Mouse (Mus musculus): ENCODE data around the gene Iglon5. TPM values are rescaled to one million over a fixed set of nuclear protein-coding genes. Genes with fewer than 3 reads are reported as not detected.

Iglon5 gene
- polyA plus RNA-seq, 1 experiment from 2014 or later = 7.7 TPM

GRCm38 (mm10) chr7:43441071-43441470 is 48.8 kb downstream of the Iglon5 start:
- Histone ChIP-seq H3K36me3 (ENCODE audit: control insufficient read depth, insufficient read depth, low read length) (no peaks in the 10 kb centered on the region), H3K4me2 (ENCODE audit: low read length) (no peak overlapping the region), H3K4me3 (ENCODE audit: low read depth, low read length) (no peak overlapping the region), H3K4me1 (ENCODE audit: control insufficient read depth, insufficient read depth, low read length) (peaks cover 16% of the 10 kb centered on the region), H3K27me3 (ENCODE audit: control insufficient read depth, insufficient read depth, low read depth, low read length) (no peaks in the 10 kb centered on the region), H3K9ac (ENCODE audit: low read depth, low read length) (no peak overlapping the region), H3K9me3 (replicated peaks; ENCODE audit: control insufficient read depth, low read length, poor library complexity, severe bottlenecking) (no peaks in the 10 kb centered on the region), H3K27ac (ENCODE audit: low read length) (no peak overlapping the region)
- 86% methylated on average over 3 of the region's 3 CpGs for WGBS
- no peak for ATAC-seq

DNA sequence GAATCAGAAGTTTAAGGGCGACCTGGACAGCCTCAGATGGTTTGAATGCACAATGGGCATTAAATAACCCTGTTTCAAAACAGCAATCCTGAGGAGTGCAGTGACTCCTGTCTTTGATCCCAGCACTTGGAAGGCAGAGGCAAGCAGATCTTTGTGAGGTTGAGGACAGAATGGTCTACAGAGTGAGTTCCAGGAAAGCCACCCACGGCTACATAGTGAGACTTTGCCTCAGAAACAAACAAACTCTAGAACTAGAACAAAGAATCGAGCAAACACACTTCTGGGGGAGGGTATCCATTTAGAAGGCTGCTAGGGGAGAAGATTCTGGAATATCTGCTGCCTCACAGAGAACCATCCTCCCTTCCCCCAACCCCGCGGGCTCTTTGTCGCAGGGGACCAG is 49.4 kb downstream of the Iglon5 start, which contains the start of gene Cldnd2:
Gene Cldnd2 (plus strand): TSS at position 301 of the 400 bp plus-strand sequence.
- Histone ChIP-seq H3K9me3 (replicated peaks; ENCODE audit: control insufficient read depth, low read length, poor library complexity, severe bottlenecking) (no peaks in the 10 kb centered on the region), H3K4me1 (ENCODE audit: control insufficient read depth, insufficient read depth, low read length) (peaks cover 16% of the 10 kb centered on the region), H3K9ac (ENCODE audit: low read depth, low read length) (no peak within 1 kb of the TSS), H3K4me3 (ENCODE audit: low read depth, low read length) (no peak within 1 kb of the TSS), H3K27me3 (ENCODE audit: control insufficient read depth, insufficient read depth, low read depth, low read length) (no peaks in the 10 kb centered on the region), H3K27ac (ENCODE audit: low read length) (no peak within 1 kb of the TSS), H3K4me2 (ENCODE audit: low read length) (no peak within 1 kb of the TSS), H3K36me3 (ENCODE audit: control insufficient read depth, insufficient read depth, low read length) (no peaks in the 10 kb centered on the region)
- WGBS = 82% methylated on average over 6 of the region's 6 CpGs
- no peak for ATAC-seq

GRCm38 (mm10) chr7:43438611-43439010 is 51.3 kb downstream of the Iglon5 start:
- WGBS = 81% methylated on average over 4 of the region's 4 CpGs
- Histone ChIP-seq H3K4me1 (ENCODE audit: control insufficient read depth, insufficient read depth, low read length) (peaks cover 5% of the 10 kb centered on the region), H3K4me2 (ENCODE audit: low read length) (no peak overlapping the region), H3K4me3 (ENCODE audit: low read depth, low read length) (no peak overlapping the region), H3K9ac (ENCODE audit: low read depth, low read length) (no peak overlapping the region), H3K9me3 (replicated peaks; ENCODE audit: control insufficient read depth, low read length, poor library complexity, severe bottlenecking) (no peaks in the 10 kb centered on the region), H3K36me3 (ENCODE audit: control insufficient read depth, insufficient read depth, low read length) (no peaks in the 10 kb centered on the region), H3K27me3 (ENCODE audit: control insufficient read depth, insufficient read depth, low read depth, low read length) (no peaks in the 10 kb centered on the region), H3K27ac (ENCODE audit: low read length) (no peak overlapping the region)
- no peak for ATAC-seq

- Histone ChIP-seq H3K27ac (ENCODE audit: low read length) (no peak within 1 kb of the TSS), H3K9me3 (replicated peaks; ENCODE audit: control insufficient read depth, low read length, poor library complexity, severe bottlenecking) (no peaks in the 10 kb centered on the region), H3K4me3 (ENCODE audit: low read depth, low read length) (no peak within 1 kb of the TSS), H3K4me2 (ENCODE audit: low read length) (no peak within 1 kb of the TSS), H3K4me1 (ENCODE audit: control insufficient read depth, insufficient read depth, low read length) (no peaks in the 10 kb centered on the region), H3K36me3 (ENCODE audit: control insufficient read depth, insufficient read depth, low read length) (no peaks in the 10 kb centered on the region), H3K27me3 (ENCODE audit: control insufficient read depth, insufficient read depth, low read depth, low read length) (no peaks in the 10 kb centered on the region), H3K9ac (ENCODE audit: low read depth, low read length) (no peak within 1 kb of the TSS)
- no peak for ATAC-seq
- WGBS = 85% methylated on average over 10 of the region's 10 CpGs
Observed at GRCm38 (mm10) chr7:43436341-43437255, 53.3 kb downstream of the Iglon5 start, which contains the start of gene Nkg7. Gene Nkg7 (plus strand): TSS chr7:43437073.

GRCm38 (mm10) chr7:43434676-43435075 is 55.2 kb downstream of the Iglon5 start:
- WGBS = 82% methylated on average over 5 of the region's 5 CpGs
- H3K36me3 ChIP-seq (ENCODE audit: control insufficient read depth, insufficient read depth, low read length) = no peaks in the 10 kb centered on the region
- no peak for ATAC-seq

GRCm38 (mm10) chr7:43432891-43433290 is 57.0 kb downstream of the Iglon5 start:
- Histone ChIP-seq H3K36me3 (ENCODE audit: control insufficient read depth, insufficient read depth, low read length) (no peaks in the 10 kb centered on the region), H3K4me3 (ENCODE audit: low read depth, low read length) (no peak overlapping the region), H3K4me1 (ENCODE audit: control insufficient read depth, insufficient read depth, low read length) (no peaks in the 10 kb centered on the region), H3K9ac (ENCODE audit: low read depth, low read length) (no peak overlapping the region), H3K9me3 (replicated peaks; ENCODE audit: control insufficient read depth, low read length, poor library complexity, severe bottlenecking) (no peaks in the 10 kb centered on the region), H3K27me3 (ENCODE audit: control insufficient read depth, insufficient read depth, low read depth, low read length) (no peaks in the 10 kb centered on the region), H3K27ac (ENCODE audit: low read length) (no peak overlapping the region), H3K4me2 (ENCODE audit: low read length) (no peak overlapping the region)
- no peak for ATAC-seq
- 76% methylated on average over 4 of the region's 4 CpGs for WGBS

More at GRCm38 (mm10) chr7:43434676-43435075, 55.2 kb downstream of the Iglon5 start:
- Histone ChIP-seq H3K4me2 (ENCODE audit: low read length) (no peak overlapping the region), H3K9ac (ENCODE audit: low read depth, low read length) (no peak overlapping the region), H3K27ac (ENCODE audit: low read length) (no peak overlapping the region), H3K4me1 (ENCODE audit: control insufficient read depth, insufficient read depth, low read length) (no peaks in the 10 kb centered on the region), H3K27me3 (ENCODE audit: control insufficient read depth, insufficient read depth, low read depth, low read length) (no peaks in the 10 kb centered on the region), H3K9me3 (replicated peaks; ENCODE audit: control insufficient read depth, low read length, poor library complexity, severe bottlenecking) (no peaks in the 10 kb centered on the region), H3K4me3 (ENCODE audit: low read depth, low read length) (no peak overlapping the region)

- no peaks in the 10 kb centered on the region for H3K36me3 ChIP-seq (ENCODE audit: control insufficient read depth, insufficient read depth, low read length)
- no peaks in the 10 kb centered on the region for H3K9me3 ChIP-seq (replicated peaks; ENCODE audit: control insufficient read depth, low read length, poor library complexity, severe bottlenecking)
Observed at GRCm38 (mm10) chr7:43429500-43429899, 60.4 kb downstream of the Iglon5 start.

DNA sequence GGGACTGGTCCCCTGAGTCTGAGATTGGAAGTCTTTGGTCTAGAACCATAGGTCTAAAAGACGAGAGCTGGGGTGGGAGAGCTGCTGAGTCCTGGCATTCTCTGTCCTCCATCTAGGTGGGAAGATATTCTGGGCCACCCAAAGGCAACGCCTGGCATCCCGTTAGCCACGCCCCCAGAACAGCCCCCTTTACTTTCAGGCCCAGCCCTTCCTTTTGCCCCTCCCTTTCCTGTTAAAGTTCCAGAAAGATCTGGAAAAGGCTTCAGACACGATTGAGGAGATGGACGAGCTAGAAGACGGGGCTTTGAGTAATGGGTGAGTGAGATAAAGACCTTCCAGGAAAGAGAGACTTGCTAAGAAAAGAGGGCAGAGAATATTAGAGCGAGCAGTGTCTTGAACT is 62.5 kb downstream of the Iglon5 start, which contains the start of gene Lim2:
Gene Lim2 (plus strand): TSS at position 265 of the 400 bp plus-strand sequence.
- no peak within 1 kb of the TSS for H3K27ac ChIP-seq (ENCODE audit: low read length)
- H3K4me3 ChIP-seq (ENCODE audit: low read depth, low read length) = no peak within 1 kb of the TSS
- H3K27me3 ChIP-seq (ENCODE audit: control insufficient read depth, insufficient read depth, low read depth, low read length) = no peaks in the 10 kb centered on the region
- H3K4me2 ChIP-seq (ENCODE audit: low read length) = no peak within 1 kb of the TSS
- no peaks in the 10 kb centered on the region for H3K36me3 ChIP-seq (ENCODE audit: control insufficient read depth, insufficient read depth, low read length)
- WGBS = 95% methylated on average over 8 of the region's 8 CpGs
- no peaks in the 10 kb centered on the region for H3K9me3 ChIP-seq (replicated peaks; ENCODE audit: control insufficient read depth, low read length, poor library complexity, severe bottlenecking)
- H3K9ac ChIP-seq (ENCODE audit: low read depth, low read length) = no peak within 1 kb of the TSS
- no peak for ATAC-seq
- no peaks in the 10 kb centered on the region for H3K4me1 ChIP-seq (ENCODE audit: control insufficient read depth, insufficient read depth, low read length)

More at GRCm38 (mm10) chr7:43429500-43429899, 60.4 kb downstream of the Iglon5 start:
- 54% methylated on average over 4 of the region's 4 CpGs for WGBS
- H3K9ac ChIP-seq (ENCODE audit: low read depth, low read length) = no peak overlapping the region
- no peaks in the 10 kb centered on the region for H3K4me1 ChIP-seq (ENCODE audit: control insufficient read depth, insufficient read depth, low read length)
- no peak overlapping the region for H3K27ac ChIP-seq (ENCODE audit: low read length)
- H3K4me3 ChIP-seq (ENCODE audit: low read depth, low read length) = no peak overlapping the region
- no peaks in the 10 kb centered on the region for H3K27me3 ChIP-seq (ENCODE audit: control insufficient read depth, insufficient read depth, low read depth, low read length)
- no peak for ATAC-seq
- no peak overlapping the region for H3K4me2 ChIP-seq (ENCODE audit: low read length)

DNA sequence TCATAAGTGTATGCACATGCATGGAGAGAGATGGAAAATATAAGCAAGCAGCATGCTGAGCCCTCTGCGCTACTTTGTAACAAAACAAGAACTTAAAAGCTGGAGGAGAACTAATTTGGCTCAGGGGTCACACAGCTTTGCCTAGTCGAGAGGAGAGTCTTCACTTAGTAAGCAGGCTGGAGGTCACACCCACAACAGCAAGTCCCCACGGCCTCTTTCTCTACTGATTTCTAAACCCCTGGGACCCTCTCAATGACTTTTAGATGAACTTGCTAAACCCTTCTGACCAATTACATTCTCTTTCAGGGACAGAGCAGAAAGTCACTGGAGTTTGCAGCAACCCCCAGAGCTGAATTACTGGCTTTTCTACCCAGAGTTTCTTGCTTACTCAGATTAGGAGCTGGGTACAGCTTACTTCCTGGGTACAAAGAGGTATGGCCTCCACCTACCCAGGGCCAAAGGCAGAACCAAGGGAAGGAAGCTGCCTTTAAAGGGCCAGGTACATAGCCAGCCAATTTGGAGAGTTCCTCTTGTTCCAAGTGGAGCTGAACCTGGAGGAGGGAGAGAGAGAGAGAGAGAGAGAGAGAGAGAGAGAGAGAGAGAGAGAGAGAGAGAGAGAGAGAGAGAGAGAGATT is 65.8 kb downstream of the Iglon5 start:
- Histone ChIP-seq H3K4me1 (ENCODE audit: control insufficient read depth, insufficient read depth, low read length) (no peaks in the 10 kb centered on the region), H3K4me3 (ENCODE audit: low read depth, low read length) (no peak overlapping the region), H3K27ac (ENCODE audit: low read length) (no peak overlapping the region), H3K9me3 (replicated peaks; ENCODE audit: control insufficient read depth, low read length, poor library complexity, severe bottlenecking) (no peaks in the 10 kb centered on the region), H3K4me2 (ENCODE audit: low read length) (no peak overlapping the region), H3K9ac (ENCODE audit: low read depth, low read length) (no peak overlapping the region), H3K36me3 (ENCODE audit: control insufficient read depth, insufficient read depth, low read length) (no peaks in the 10 kb centered on the region), H3K27me3 (ENCODE audit: control insufficient read depth, insufficient read depth, low read depth, low read length) (no peaks in the 10 kb centered on the region)
- 48% methylated on average over 3 of the region's 3 CpGs for WGBS
- no peak for ATAC-seq

Data from midbrain, embryonic 16.5 days (tissue).